Mouse (Mus musculus) 416B (cell line): ENCODE results near the gene Ifnlr1.
"Not testable (repeated sequence)": the region's sequence is repeated elsewhere in the genome, so short reads cannot be mapped to it uniquely, and the experiment has no call there.

Experiments used
- DNase-seq: peaks from one replicate; pipeline ENCODE4 v3.0.0; 2011; ENCODE audit warnings: low read depth

Gene Ifnlr1

DNA sequence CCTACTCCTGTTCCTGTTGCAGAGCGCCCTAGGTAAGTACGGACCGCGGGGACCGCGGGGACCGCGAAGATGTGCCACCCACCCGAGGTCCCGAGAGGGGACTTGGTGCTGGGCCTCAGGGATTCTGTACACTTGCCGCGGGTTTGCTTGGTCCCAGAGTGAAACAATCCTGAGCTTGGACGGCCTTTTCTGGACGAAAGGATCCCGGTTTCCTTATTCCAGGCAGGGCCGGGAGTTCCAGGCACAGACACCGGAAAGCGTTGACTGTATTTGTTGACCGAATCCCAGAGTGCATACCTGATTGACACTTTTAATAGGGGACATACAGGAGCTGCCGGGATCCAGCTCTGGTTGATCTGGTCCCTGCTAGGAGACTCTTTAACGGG is 474 bp downstream of the Ifnlr1 start:
- DNase-seq = no peak

DNA sequence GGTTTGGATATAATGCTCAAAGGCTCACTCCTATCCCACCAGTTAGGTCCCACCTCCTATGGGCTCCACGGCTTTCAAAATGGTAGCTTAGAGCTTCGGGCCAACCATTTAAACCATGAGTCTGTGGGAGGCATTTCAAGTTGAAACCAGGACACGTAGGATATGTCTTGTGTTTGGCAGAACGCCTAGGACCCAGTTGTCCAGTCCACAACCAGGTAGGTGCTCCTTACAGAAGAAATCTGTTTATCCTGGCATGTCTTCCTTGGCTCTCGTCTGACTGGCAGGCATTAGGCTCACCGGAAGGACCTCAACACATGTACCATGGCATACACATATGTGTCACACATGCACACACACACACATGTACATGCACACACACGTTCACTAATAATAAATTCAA is 3.7 kb downstream of the Ifnlr1 start:
- no peak for DNase-seq

DNA sequence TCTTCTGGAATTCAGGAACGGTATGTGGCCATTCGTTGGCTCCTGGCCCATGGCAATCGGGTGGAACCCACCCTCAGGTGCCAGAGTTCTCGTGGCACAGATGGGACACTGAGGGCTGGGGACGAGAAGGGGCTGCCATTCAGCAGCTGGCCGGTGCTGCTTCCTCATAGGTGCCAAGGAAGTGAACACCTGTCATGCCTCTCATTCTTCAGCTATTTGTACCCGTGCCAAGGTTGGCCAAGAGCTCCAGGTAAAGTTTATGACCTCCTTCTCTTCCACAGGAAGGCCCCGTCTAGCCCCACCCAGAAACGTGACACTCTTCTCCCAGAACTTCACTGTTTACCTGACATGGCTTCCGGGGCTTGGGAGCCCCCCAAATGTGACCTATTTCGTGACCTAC is 4.2 kb downstream of the Ifnlr1 start:
- DNase-seq = no peak

DNA sequence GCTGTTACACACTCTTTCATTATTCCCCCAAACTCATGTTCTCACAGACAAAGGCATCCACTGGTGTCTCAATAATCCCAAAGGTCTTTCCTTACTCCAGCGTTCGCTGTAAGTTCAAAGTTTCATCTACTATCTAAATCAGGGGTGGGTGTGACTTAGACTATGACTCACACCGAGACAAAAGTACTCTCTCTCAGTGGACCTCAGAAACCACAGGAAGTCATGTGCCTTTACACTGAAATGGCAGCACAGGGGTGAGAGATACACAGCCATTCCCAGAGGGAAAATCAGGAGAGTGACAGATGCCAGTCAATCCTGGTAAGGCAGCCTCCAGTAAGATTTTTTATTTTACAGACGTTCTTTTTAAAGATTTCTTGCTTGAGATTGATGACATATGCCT is 6.8 kb downstream of the Ifnlr1 start:
- peak; percentile 74 for DNase-seq

DNA sequence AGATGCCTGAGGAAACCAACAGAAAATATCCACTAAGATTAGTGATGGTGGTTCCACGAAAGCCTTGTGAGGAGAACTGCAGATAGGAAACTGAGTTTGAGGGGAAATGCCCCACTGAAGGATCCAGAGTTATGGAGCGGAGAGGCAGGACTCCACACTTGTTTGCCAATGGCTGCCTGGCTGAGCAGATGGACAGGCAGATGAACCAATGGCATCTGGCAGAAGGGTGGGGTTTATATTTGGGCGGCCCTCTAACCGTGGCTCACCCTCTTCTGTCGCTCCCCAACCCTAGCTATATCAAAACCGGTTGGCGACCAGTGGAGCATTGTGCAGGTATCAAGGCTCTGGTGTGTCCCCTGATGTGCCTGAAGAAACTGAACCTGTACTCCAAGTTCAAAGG is 12.4 kb downstream of the Ifnlr1 start:
- no peak for DNase-seq

DNA sequence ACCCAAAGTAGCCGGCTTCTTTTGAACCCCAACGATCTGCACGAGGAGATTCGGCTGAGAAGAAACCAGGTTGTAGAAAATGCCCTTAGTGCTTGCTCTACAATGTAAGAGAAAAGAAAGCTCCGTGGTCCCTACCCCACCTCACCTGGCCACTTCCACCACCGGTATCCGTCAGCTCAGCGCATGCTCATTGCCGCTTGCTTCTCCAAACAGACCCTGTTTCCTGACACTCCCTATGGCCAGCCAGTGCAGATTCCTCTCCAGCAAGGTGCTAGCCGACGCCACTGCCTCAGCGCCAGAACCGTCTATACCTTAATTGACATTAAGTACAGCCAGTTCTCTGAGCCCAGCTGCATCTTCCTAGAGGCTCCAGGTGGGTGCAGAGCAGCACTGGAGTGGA is 17.4 kb downstream of the Ifnlr1 start:
- no peak for DNase-seq

DNA sequence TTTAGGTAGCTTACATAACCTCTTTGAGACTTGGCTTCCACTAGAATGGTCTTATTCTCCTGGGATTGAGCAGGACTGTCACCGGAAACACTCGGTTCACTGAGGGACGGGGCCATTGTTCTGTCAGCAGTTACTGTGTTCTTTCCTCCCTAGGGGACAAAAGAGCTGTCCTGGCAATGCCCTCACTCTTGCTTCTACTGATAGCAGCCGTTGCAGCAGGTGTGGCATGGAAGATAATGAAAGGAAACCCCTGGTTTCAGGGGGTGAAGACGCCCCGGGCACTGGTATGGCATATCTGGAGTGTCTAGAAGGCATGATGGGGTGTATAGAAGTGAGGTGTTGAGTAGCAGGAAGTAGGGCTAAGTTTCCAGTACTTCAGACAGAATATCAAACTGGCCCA is 17.9 kb downstream of the Ifnlr1 start:
- no peak for DNase-seq

DNA sequence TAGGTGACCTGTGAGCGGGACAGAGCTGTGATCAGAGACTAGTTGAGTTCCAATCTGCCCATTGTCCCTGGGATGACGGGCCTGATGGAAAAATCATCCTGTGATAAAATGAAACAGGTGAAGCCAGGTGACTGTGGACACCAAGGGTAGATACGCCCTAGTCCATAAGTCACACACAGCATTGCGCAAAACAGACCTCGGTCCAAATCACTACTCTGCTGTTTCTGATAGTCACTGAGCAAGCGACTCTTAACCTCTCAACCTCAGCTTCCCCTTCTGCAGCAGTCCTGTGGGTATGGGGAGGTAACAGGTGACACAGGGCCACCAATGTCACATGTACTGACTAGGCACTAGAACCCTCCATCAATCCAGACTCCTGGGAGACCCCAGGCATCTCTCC is 20.0 kb downstream of the Ifnlr1 start:
- no peak for DNase-seq

DNA sequence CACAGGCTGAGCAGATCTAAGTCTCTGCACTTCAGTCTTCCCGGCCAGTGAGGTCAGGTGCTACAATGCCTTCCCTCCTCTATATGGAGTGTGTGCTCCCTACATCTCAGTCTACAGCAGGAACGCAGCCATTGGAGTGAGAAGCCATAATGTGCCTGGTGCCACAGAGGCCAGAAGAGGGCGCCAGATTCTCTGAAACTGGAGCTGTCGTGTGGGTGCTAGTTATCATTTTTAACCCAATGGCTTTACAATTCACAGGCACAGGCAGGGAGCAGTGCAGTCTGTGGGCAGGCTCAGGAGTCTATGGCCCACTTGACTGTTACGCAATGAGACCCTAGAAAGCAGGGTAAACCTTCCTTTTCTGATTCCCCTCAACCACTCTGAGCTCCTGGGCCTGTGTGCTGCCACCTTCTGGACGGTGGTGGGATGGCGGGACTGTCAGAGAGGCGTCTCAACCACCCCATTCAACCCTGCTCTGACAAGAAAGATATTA is 23.0 kb downstream of the Ifnlr1 start:
- peak; percentile 67 for DNase-seq

DNA sequence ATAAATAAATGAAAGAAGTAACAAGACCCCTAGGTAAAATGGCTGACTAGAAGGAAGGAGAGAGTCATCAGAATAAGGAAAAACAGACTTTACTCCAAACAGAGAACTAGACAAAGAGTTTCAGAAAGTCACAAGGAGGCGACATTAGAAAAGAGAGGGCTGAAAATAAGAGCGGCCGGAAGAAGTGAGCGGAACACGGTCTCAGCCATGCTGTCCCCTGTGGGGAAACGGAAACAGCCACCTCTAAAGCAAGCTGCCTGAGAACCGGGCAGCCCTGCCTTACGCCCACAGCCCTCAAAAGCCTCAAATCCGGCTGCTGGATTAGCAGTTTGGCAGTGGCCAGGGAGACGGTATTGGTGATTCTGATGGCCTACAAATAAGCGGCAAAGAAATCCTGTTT is 23.5 kb downstream of the Ifnlr1 start:
- DNase-seq = no peak

DNA sequence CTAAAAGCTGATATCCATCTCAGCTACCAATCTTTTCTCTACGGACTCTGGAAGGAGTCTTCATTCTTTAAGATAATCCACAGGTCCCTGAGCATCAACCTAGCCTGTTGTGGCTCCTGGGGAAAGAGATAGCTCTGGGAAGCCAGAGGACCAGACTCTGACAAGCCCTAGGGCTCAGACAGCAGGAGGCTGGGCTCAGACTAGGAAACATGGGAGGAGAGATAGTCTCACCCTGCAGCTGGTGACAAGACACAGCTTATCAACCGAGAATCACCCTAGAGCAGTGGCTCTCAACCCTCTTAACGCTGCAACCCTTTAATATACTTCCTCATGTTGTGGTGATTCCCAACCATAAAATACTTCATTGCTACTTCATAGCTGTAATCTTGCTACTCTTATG is 24.3 kb downstream of the Ifnlr1 start:
- DNase-seq = no peak

DNA sequence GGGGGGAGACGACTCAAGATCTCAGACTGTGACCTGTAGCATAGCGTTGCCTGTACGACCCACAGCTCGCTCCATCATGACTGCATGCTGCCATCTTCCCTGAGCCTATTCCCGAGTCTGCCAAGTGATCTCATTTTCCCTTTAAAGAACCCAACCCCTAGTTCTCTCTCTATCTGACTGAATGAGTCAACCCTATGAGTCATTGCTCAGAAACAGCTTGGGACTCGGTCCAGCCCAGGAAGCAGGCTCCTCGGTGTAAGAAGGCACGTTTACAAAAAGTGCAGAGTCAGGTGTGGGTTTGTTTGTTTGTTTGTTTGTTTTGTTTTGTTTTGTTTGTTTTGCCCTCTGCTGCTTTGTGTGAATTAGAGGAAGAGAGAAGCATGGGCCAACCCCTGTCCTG is 28.7 kb downstream of the Ifnlr1 start:
- DNase-seq = peak; percentile 31

DNA sequence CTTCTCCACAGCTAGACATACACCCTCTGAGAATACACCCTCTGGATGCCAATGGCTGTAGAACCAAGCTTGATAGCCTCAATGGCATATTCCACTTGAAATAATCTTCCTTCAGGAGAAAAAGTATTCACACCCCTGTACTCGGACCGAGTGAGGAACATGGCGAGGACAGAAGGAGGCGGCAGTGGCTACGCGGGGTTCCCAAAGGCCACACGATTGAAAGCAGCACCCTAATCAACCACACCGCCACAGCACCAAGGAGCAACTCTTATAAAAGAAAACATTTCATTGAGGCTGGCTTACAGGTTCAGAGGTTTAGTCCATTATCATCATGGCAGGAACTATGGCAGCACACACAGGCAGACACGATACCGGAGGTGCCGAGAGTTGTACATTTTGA is 30.4 kb downstream of the Ifnlr1 start:
- DNase-seq = not testable (repeated sequence)

DNA sequence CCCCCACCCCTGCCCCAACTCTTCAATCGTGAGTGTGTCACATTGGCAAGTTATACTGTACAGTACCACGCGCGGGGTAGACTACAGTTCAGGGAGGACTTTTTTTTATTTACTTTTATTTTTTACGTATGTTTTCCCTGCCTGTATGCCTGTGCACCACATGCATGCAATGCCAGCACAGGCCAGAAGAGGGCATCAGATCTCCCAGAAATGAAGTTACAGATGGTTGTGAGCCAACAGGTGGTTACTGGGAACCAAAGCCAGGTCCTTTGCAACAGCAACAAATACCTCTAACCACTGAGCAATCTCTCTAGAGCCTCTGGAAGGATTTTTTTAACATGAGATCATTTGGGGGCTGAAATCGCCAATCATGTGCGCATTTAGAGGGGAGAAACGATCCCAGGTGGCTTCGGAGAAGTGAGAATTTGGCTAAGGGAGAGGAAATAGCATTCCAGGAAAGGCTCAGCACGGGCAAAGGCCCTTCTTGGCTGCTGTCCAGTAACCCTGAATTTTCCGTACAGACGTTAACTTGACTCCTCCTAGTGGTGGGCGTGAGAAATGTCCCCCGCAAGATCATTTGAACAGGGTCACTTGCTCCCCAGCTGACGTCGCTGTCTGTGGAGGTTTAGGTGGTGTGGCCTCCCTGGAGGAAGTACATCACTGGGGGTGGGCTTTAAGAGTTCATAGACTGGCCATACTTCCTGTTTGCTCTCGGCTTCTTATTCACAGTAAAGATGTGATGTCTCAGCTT is 36.6 kb downstream of the Ifnlr1 start:
- peak; percentile 12 for DNase-seq

DNA sequence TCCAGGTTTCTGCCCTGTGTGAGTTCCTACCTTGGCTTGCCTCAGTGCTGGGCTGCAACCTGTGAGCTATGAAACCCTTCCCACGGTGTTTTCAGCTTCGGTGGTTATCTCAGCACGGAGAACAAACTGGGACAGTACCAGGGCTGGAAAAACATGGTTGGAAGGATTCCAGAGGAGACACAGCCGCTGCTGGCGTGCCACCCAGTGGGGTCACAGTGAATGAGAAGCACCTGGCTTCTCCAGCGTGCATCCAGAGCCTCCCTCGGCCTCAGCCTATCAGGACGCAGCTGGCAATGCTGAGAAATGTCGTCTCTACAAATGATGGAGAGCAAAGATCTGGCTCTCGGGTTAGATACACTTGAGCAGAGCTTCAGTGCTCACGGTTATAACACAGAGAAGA is 40.3 kb downstream of the Ifnlr1 start:
- no peak for DNase-seq

DNA sequence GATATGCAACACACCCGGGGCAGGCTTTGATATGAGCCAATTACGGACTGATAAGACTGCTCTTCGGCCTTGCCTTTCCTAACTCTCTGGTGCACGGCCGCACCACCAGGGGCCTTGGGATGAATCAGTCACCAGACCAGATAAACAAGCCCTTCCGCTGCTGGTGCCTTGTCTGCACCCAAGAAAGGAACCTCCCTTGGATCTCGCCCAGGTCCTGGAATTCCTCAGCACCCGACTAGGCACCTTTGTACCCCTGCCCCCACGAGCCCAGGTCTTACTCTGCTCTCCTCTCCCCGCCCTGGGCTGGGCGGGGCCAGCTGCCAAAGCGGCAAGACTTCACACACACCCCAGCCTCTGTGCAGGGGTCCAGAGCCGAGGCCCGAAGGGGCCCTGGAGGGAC is 41.7 kb downstream of the Ifnlr1 start, which contains the start of gene Il22ra1:
Gene Il22ra1, plus strand, starts transcription at position 356 of the 400 bp plus-strand sequence.
- DNase-seq = no peak

DNA sequence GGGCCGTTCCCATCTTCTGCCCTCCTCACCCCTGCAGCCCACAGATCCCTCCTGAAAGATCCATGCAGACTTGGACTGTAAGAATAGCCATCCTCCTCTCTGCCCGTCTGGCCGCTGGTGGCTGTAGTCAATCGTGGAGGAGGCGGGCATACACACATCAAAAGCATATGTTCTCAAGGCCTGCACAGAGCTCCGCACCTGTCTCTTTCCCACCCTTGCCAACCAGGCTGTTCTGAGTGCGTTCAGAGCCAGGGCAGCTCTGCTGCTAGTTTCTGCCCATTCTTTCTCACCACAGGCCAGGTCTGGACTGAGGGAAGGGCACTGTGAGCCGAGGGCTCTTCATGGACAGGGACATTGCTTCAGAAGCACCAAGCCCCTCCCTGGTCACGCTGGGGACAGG is 44.1 kb downstream of the Ifnlr1 start:
- DNase-seq = no peak

DNA sequence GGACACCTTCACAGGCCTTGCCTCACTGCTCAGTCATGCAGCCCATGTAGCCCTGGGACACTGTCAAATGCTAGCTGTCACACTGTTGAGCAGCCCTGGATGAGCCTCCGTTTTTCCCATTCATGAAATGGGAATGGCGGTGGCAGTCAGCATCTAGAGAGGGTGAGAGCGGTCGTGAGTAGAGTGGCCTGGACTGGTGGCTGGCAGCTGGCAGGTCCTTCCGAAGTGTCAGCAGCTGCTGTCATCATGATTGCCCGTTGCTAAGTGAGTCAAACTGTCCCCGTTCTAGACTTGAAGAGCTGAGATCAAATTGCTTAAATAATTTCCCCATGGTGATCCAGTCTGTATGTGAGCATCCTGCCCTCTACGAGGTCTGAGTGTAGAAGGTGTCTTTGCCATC is 44.9 kb downstream of the Ifnlr1 start:
- DNase-seq = no peak

DNA sequence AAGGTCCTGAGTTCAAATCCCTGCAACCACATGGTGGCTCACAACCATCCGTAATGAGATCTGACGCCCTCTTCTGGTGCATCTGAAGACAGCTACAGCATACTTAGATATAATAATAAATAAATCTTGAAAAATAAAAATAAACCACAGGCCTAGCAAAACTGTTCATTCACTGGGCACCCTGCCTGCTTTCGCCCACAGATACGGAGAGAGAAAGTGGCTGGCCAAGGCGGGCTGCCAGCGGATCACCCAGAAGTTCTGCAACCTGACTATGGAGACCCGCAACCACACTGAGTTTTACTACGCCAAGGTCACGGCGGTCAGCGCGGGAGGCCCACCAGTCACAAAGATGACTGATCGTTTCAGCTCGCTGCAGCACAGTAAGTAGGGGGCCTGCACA is 47.8 kb downstream of the Ifnlr1 start:
- no peak for DNase-seq

DNA sequence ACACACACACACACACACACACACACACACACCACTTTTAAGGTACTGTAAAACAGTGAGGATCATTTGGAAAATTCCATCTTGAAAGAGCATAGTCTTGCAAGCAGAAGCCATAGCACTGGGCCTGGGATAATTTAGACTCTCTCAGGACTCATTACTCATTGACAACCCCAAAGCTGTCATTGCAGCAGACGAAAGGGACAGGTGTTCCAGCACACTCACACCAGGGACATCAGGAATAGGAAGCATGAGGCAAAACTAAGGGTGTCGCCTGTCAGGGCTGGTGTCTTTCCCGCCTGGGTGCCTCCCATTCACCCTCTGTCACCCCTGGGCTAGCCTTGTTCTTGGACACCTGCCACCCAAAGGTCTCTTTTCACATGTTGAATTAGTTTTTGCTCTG is 50.8 kb downstream of the Ifnlr1 start:
- no peak for DNase-seq

DNA sequence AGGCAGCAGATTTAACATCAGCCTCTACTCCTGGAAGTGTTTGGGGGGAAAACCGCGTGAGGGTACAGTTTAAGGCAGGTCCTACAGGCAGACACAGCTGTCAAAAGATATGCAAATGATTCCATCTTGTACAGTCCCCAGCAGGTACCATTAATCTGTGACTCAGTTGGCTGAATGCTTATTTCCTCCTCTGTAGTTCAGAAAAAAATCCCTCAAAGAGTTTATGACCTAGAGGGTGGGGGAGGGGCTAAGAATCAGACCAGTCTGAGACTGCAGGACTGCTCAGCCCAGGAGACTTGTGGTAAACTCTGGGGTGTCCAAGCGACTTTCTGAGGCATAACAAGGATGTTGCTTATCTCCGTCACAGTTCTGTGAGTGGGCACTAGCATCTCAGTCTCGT is 52.1 kb downstream of the Ifnlr1 start:
- DNase-seq = no peak

DNA sequence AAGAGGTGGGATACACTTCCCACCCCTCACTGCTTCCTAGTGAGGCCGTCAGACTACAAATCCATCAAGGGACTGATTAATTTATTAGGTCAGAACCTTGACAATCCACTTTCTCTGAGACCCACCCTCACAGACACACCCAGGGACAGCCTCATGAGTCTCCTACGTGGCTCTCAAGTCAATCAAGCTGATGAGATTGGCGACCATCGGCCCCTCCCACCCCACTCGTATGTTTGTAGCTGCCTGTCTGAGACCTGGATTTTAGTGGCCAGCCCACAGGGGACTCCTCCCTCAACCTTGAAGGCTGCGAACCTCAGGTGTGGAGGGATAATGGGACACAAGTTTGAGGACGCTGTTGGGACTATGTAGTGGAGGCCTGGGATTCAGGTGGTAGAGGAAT is 53.1 kb downstream of the Ifnlr1 start:
- no peak for DNase-seq

DNA sequence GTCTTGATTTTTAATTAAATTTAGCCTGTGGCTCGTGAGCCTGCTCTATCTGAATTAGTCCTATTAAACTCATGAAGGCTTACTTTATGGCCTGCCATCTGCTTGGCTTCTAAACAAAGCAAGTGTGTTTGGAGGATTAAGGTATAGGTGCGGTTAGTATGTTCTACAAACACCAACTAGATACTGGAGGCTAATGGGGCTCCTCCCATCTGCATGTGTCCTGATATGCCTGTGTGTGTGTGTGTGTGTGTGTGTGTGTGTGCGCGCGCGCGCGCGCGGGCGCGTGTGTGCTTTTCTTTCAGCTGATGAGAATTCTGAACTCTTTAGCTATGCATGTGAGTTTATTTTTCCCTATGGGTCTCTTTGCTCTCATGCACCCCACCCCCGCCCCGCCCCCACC is 53.6 kb downstream of the Ifnlr1 start:
- DNase-seq = no peak

DNA sequence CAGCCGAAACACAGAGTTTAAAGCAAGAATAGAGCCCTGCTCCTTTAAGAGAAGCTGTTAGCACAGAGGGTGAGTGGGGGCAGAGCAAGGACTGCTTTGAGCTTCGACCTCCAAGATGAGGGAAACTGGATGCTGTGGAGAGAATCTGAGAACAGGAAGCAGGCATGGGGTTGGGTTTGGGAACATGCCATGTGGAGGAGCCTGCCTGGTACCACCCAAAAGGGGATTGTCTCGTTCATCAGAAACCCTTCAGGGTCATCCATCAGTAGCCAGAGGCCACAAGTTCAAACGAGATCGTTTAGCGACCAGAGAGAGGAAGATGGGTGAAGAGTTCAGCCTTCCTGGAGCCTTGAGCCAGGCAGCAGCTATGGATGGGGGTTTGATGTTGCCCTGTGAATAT is 57.4 kb downstream of the Ifnlr1 start:
- no peak for DNase-seq
